Mouse (Mus musculus) naive thymus-derived CD4-positive, alpha-beta T cell, adult 2 months (primary cell): Measurements from ENCODE around the gene Utp3.

Source experiments
- DNase-seq: peaks from one replicate; pipeline ENCODE4 v3.0.0-alpha.2; 2011; ENCODE audit warnings: low read depth

Gene Utp3

DNA sequence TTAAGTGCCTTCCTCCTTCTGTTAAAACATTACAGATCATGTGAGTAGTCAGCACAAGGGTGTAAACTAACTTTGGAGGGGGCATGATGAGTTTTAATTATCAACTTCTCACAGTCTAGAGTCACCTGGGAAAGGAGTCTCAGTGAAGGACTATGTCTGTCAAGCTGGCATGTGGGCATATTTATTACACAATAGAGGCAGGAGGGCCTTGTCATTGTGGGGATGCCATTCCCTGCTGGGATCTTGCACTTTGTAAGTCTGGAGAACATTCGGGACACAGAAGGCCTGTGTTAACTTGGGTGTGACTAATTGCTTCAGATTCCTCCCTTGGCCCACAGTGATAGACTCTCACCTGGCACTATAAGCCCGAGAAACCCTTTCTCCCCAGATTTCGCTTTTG is 15.3 kb downstream of the Utp3 start:
- DNase-seq: no peak

DNA sequence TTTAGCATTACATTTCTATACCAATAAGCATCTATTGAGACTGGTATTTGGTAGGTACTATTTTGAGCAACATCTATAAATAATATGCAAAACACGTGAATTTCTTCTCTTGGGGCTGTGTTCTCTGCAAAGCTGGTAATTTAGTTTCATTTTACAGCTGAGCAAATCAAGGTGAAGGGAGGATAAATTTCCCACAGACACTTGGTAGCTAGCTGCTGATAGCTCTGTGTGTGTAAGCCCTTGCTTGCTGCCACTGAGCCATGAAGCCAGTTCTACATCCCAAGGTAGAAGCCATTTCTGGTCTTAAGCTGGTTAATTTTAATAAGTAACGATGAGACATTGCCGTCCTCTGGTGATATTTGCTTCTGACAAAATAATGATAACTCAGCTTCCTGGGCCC is 20.6 kb downstream of the Utp3 start:
- DNase-seq: no peak

GRCm38 (mm10) chr5:88575506-88576338 is 21.5 kb downstream of the Utp3 start:
- no peak for DNase-seq

GRCm38 (mm10) chr5:88580681-88581080 is 26.4 kb downstream of the Utp3 start:
- no peak for DNase-seq

DNA sequence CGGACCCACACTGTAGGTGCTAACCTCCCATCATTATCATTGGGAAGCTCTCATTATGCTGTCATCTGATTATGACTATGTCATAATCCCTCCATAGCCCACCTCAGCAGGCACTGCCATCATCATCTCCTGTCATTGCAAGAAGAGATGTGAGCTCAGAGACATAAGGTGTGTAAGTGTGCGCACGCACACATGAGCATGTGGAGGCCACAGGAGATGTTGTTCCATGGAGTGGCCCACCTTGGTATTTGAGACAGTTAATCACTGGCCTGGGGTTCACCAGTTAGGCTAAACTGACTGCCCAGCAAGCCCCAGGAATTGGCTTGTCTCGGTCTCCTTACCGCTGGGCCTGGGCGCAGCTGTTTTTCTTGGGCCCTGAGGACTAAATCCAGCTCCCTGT is 27.1 kb downstream of the Utp3 start:
- DNase-seq: no peak

DNA sequence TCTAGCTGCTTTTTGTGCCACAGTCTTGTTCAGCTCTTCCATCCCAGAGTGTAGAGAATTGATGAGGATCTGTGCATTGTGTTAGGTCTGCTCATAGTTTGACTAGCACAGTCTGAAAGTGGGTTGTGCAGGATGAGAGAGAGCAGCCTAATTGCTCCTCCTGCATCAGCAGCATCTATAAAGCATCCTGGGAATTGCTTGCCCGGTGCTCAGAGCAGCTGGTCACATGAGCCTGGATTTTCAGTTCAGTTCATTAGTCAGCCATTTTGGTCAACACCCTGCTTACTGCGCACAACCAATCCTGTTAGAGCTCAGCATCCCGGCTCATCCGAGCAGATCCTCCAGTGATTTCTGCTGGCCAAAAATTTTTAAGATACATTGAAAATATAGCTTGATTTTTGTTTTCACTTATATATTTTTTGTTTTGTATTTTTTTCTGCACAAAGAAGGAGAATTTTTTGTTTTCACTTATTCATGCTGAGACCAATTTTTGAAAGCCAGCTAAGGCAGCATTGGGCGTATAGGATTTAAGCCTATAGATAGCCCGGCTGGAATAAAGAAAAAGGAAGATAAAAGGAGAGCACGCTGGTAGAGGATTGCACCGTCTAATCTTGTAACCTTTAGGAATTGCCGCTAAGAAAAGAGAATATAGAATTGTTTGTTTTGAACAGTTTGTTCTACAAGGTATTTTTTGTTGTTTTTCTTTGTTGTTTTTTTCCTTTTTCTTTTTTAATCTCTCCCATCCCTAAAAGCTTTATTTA is 29.2 kb downstream of the Utp3 start:
- no peak for DNase-seq

DNA sequence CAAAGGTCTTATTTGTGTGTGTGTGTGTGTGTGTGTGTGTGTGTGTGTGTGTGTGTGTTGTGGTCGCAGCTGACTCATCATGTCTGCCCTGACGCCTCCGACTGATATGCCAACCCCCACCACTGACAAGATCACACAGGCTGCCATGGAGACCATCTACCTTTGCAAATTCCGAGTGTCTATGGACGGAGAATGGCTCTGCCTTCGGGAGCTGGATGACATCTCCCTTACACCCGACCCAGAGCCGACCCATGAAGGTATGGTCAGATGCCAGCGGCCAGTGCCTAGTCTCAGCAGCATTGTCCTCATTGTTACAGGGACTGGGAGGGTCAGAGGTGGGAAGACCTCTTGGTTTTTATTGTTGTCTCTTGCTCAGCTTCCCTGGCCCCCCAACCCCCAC is 29.8 kb downstream of the Utp3 start:
- no peak for DNase-seq

- no peak for DNase-seq
Observed at GRCm38 (mm10) chr5:88586407-88587174, 32.3 kb downstream of the Utp3 start.

- DNase-seq: no peak
Observed at GRCm38 (mm10) chr5:88587211-88587934, 33.1 kb downstream of the Utp3 start.

GRCm38 (mm10) chr5:88588481-88588880 is 34.2 kb downstream of the Utp3 start:
- no peak for DNase-seq

DNA sequence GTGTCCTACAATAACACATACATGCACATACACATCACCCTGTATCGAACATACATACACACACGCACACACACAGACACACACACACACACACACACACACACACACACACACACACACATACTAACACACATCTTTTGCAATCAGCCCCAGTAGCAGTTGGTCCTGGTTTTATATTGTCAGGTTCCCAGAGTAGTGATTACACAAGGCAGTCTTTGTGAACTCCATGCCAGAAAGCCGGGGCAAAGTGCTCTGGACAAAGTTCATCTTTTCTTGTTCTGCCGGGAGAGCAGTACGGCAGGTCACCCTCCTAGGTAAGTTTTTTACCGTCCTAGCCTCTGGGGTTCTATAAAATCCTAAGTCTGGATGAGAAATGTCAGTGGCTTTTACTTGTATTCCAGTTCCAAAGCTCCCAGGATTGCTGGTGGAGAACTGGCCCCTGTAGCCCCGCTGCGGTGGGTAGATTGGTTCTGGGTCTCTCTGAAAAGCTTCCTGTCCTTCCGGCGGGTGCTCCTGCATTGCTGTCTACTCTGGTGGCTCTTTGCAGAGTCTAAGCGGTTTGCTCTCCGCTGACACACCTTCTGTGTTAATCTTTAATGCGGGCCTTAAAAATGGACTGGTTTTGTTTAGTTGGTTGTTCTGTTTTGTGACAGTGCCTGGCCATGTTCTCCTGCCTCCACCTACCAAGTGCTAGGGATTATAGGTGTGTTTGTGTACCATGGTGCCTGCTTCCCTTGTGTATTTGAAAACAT is 39.3 kb downstream of the Utp3 start:
- DNase-seq: no peak

DNA sequence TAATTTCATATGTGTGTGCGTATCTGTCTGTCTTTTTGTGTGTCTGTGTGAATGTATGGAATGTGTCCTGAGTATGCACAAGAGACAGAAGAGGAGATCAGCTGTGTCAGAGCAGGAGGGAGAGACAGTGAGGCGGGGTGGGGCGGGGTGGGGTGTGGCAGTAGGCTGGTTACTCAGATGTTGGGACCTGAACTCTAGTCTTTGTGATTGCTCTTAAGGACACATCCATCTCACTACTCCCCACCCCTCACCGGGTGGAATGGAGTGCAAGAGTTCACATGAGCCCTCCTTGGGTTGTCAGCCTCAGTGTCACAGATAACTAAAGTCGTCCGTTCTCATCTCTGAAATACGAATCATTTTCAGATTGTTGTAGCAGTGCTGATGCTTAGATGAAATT is 39.9 kb downstream of the Utp3 start:
- no peak for DNase-seq

DNA sequence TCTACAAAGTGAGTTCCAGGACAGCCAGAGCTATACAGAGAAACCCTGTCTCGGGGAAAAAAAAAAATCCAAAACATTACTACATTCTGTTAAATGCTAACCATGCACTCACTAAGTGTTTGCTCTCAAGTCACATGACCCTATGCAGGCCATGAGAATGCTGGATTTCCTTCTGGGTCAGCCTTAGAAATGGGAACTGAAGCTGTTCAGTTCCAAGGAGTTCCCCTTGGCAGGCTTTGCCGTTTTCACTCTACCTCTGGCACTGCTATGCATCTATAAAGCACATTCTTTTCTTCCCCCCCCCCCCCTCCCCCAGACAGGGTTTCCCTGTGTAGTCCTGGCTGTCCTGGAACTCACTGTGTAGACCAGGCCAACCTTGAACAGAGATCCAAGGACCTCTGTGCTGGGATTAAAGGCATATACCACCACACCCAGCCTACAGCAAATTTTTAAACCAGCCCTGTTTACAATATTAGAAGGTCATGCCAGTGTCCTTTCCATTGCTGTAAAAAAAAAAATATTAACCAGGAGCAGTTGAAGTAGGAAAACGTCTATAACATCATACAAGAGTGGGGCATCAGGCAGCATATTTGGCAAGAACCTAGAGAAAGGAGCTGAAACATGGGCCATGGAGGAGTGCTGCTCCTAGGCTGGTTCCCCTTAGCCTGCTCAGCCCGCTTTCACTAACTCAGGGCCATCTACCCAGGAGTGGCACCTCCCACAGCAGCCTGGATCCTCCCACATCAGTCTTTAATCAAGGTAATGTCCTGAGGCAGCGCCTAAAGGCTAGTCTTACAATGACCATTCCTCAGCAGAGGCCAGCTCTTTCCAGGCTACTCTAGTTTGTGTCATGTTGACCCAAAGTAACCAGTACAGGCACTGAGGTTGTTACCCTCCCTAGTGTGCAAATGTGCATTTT is 41.5 kb downstream of the Utp3 start:
- DNase-seq: no peak

- DNase-seq: no peak
Observed at GRCm38 (mm10) chr5:88598961-88599360, 44.7 kb downstream of the Utp3 start.

DNA sequence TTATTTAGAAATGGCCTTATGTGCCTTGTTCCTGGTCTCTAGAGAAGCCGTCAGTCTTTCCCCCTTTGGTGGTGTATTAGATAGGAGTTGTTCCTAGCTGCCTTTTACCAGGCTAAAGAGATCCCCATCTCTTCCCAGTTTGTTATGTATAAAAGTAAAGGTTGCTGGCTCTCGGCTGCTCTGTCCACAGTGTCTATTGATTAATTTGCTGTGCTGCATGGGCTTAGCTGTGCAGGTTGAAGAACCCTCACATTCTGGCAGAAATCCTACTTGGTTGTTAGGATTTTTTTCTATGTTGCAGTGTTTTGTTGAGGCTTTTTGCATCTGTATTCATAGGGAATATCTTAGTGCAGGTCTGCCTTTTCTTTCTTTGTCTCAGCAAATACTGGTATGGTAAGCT is 47.8 kb downstream of the Utp3 start:
- DNase-seq: no peak

- no peak for DNase-seq
Observed at GRCm38 (mm10) chr5:88602713-88603112, 48.5 kb downstream of the Utp3 start.

DNA sequence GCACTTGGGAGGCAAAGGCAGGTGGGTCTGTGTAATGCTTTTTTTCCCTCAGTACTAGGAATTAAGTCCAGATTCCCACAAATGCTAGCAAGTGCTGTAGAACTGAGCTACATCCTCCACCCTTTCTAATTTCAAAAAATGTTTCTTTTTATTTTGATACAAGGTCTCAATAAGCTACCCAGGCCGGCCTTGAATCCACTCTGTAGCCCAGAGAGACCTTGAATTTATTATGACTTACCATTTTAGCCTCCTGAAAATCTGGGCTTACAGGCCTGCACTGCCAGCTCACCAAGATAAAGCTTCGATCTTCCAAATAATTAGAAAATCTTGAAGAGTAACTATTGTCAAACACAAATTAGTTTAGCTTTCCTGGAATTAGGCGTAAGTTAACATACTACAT is 49.8 kb downstream of the Utp3 start:
- no peak for DNase-seq

DNA sequence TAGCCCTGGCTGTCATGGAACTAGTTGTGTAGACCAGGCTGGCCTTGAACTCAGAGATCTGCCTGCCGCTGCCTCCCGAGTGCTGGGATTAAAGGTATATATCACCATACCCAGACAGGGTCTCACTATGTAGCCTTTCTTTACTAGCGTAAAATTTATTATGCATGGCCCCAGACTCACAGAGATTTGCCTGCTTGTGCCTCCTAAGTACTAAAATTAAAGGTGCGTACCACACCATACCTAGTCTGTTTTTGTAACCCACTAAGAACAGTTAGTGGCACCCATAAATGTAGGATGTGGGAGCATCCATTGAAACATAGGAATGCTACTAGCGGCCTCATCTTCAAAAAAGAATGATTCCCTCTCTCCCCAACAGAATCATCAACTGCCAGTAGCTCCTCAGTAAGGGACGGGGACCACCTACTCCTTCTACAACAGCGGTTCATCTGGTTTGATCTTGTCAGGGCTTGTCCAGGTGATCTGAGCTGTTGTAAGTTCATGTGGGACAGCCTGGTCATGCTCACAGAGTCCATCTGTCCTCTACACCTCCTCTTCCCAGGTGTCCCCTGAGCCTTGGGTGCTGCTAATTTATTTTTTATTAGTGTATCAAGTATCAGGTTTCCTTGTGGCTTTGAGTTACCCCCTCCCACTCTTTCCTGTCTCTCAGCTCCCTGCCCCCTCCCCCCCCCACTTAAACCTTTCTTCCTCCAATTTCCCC is 50.5 kb downstream of the Utp3 start:
- no peak for DNase-seq
